Mouse (Mus musculus): Measurements from ENCODE around the gene Zbtb38. TPM values are rescaled to one million over a fixed set of nuclear protein-coding genes. Genes with fewer than 3 reads are reported as not detected.
A peak's percentile ranks its signal among the peaks of the same experiment; 100 is the strongest.

Zbtb38 gene
- total RNA-seq, 2 experiments from 2014 or later, result 60.0 to 97.3 TPM

DNA sequence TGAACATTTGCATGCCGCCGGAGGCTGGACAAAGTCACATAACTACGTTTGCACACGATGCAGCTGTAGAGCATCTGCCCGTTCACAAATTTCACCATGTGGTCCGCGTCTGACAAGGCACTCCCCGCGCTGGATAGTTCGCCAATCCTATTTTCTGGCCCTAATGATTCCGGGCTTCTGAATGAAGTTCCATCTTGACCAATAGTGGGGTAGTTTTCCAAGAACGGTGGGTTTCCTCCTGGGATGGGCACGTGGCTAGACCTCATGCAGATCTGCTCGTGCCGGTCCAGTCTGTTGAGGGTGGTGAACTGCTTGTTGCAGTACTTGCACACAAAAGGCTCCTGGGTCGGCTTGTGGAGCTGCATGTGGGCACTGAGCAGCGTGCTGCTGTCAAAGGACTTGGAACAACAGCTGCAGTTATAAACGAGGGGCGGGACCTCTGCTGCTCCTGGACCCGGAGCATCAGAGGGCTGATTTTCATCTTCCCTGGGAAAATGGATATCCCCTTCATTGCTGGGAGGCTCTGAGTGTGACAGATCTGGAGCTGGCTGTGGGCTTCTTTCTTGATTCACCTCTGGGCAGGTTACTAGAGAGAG is 64.9 kb downstream of the Zbtb38 start:
- peak in 1 of 2 experiments; percentile 17 for DNase-seq (ENCODE audit: low spot score in 2 of 2)

DNA sequence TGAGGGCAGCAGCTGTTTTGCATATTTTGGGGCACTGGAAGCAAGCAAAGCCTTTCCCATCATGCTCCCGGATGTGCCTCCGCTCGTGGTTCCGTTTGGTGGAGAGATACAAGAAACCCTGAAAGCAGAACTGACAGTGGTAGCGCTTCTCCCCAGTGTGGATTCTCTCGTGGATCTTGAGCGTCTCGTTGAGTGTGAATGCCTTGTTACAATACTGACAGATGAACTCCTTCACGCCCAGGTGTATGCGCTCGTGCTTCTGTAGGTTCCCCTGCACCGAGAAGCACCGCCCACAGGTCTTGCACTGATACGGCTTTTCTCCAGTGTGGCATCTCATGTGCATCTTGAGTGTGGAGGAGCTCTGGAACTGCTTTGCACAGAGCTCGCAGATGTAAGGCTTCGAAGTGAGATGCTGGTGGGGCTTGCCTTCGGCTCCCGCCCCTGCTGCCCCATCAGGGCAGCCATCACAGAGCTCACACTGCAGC is 67.0 kb downstream of the Zbtb38 start:
- DNase-seq (ENCODE audit: low spot score in 2 of 2), result peak in 1 of 2 experiments; percentile 19

DNA sequence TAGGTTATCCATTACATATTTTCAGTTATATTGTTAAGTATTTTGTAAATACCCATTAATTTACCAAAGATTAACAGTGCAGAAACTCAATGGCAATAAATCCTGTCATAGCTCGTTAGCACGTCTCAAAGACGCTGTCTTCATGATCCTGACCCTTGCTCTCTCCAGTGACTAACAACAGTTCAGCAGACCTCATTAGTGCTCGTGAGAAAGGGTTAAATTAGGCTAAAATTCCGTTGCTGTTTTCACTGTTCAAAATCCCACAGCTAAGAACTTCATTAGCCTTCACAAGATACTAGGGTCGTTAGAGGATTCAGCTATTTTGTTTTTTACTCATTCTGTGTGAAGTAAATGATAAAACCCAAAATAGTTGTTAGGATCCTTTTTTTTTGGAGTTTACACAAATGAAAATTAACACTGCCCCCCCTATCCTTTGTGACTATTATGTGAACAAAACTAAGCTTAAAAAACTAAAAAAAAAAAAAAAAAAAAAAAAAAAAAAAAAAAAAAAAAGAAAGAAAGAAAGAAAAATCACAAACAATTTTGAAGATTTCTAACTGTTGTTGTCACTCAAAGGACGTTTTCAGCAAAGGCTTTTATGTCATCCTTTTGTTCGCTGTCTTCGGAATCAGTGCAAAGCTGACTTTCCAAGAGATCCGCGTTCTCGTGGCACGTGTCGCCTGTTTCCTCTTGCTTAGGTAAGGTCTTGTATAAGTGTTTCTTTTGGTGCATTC is 67.6 kb downstream of the Zbtb38 start:
- DNase-seq (ENCODE audit: low spot score in 2 of 2), result no peak

DNA sequence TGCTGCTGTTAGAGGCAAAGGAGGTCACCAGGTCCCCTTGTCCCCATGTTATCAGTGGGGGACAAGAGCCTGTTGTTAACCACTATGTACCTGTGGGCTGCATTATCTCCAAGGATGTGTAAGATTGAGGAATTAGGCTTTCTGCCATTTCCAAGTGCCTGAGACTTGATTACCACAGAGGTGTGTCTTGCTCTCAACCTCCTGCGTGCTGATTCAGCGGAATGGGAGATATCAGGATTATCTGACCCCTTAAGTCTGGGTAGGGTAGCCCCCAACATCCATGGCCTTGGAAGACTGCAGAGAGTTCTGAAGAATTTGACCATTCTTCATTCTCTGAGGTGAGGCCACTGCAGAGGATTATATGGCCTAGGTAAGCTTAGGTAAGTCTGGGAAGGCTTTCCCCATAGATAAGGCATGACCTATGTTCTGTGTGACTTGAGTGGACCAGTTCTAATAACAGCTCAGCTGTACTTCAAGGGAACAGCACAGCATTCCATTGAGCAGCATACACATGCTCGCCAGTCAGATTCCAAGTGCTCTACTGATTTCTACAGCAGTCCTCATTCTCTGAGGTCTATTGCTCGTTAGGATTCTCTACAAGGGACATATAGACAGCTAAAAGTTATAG is 68.4 kb downstream of the Zbtb38 start:
- peak in 1 of 2 experiments; percentile 10 for DNase-seq (ENCODE audit: low spot score in 2 of 2)

DNA sequence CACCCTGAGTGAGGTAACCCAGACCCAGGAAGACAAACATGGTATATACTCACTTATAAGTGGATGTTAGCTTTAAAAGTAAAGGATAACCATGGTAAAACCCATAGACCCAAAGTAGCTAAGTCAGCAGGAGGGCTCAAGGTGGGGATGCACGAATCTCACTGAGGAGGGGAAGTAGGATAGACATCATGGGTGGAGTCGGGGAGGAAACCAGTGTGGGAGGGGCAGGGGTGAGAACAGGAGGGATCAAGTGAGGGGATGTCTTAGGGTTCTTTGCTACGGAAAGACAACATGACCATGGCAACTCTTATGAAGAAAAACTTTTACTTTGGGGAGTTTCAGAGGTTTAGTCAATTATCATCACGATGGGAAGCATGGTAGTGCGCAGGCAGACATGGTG is 74.0 kb downstream of the Zbtb38 start:
- no peak for DNase-seq (ENCODE audit: low spot score in 2 of 2)

DNA sequence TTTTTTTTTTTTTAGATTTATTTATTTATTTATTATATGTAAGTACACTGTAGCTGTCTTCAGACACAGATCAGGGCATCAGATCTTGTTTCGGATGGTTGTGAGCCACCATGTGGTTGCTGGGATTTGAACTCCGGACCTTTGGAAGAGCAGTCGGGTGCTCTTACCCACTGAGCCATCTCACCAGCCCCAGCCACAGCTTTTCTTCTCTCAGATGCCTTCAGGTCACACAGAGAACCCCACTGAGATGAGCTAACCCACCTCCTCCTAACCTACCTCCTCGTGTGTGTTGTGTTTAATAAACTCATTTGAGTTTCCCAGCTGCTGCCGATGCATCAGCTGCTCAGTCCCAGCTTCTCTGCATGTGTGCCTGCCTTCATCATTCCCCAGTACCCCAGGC is 74.9 kb downstream of the Zbtb38 start:
- peak in 1 of 2 experiments; percentile 13 for DNase-seq (ENCODE audit: low spot score in 2 of 2)

DNA sequence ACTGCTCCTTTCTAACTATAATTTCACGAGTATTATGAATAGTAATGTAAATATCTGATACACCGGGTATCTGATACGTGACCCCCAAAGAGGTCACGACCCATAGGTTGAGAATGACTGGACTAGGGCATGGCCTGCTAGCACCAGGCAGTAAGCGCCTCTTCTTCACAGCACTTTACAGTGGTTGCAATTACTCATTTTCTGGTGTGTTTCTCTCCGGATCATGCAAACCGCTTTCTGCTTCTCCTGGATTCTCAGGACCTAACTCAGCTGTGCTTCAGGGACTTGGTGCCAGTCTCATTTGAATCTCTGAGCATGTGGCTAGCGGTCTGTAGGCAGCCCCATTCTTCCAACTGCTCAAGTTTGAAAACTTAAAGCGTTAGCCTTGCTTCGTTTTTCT is 76.0 kb downstream of the Zbtb38 start:
- peak in 1 of 2 experiments; percentile 10 for DNase-seq (ENCODE audit: low spot score in 2 of 2)

DNA sequence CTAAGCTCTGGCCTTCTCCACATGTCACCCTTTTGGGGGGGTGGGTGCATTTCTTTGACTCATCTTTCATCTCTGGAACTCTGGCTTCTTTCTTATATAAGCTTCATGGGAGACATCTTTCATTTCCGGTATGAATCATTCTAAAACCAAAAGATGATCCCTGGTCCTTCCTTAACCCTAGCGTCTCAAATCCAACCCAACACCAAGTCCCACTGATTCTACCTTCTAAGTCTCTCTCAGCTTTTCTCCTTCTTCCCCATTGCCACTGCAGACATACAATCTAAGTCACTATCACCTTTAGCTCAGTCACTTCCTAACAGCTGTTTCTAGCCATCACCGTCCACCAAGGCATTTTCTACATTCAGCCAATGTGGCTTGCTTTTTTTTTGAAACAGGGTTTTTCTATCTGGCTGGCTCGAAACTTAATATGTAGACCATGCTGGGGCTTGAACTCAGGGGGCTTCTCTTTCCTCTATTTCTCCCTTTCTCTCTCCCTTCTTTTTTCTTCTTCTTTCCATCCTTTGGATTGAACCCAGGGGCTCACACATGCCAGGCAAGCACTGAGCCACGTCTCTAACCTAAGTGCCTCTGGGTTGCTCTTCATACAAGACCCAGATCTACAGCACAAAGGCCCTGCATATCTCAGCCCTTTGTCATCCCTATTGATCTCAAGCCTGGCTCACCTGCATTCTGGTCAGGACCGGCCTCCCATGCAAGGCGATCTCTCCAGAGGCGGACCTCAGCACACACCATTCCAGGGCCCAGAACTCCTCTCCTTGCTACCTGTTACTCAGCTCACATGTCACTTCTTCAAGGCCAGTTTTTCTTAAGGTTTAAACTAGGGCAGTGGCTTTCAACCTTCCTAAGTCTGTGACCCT is 76.6 kb downstream of the Zbtb38 start:
- DNase-seq (ENCODE audit: low spot score in 2 of 2), result no peak

DNA sequence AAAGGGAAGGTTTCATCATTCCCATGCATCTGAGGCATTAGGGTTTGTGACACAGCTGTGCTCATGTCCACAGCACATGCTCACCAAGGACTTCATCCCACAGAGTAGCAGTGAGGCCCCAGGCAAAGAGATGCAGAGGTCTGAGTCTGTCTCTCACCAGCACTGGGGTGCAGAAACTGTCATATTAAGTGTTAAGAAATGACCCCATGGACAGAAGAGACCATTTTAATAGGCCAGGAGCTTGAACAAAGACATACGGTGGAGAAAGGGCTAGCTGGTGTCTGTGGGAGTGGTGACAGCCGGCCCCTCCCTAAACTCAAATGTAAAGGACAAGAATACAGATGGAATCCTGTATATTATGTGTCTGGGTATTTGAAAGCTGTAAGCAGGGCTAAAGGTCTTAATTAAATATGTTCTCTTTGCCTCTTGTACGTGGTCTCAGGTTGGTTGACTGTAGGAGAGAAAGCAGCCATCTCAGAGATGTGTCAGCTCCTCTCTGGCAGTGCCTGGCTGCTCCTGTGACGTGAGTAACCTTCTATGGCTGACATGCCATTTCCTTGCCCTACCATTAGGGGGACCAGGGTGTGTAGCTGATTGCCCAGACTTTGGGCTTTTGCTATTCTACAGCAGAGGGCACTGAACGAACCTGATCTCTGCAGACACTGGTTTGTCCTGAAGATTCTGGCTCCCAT is 77.4 kb downstream of the Zbtb38 start:
- peak; percentile 18 to 34 for DNase-seq (ENCODE audit: low spot score in 2 of 2)

DNA sequence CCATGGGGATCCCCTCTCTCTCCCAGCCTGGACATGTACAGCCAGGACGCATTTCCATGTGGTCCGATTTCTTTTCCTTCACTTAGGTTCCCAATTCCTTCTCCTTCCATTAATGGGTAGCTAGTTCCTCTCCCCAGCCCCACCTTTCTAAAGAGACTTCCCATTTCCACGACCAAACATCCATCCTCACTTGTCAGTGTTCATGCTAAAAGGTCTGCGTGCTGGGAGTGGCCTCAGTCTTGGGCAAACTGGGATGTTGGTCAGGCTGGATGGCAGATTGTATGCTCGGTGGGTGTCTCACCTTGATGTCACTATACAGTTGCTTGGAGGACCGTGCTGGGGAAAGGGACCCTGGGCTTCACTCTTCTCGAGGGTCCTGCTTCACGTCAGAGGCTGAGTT is 78.3 kb downstream of the Zbtb38 start:
- peak in 1 of 2 experiments; percentile 15 for DNase-seq (ENCODE audit: low spot score in 2 of 2)

DNA sequence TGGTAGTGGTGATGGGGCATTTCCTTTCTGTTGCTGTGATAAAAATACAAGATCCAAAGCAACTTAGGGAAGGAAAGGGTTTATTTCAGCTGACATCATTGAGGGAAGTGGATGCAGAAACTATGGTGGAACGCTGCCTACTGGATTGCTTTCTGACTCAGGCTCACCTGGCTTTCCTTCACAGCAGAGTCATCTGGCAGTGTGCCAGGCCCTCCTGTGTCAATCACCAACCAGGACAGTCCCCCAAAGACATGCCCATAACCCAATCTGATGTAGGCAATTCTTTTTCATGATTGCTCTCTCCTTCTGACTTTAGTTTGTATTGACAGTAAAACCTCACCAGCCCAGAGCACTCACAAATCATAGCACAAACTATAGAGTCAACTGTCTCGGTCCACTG is 80.2 kb downstream of the Zbtb38 start:
- DNase-seq (ENCODE audit: low spot score in 2 of 2), result no peak

DNA sequence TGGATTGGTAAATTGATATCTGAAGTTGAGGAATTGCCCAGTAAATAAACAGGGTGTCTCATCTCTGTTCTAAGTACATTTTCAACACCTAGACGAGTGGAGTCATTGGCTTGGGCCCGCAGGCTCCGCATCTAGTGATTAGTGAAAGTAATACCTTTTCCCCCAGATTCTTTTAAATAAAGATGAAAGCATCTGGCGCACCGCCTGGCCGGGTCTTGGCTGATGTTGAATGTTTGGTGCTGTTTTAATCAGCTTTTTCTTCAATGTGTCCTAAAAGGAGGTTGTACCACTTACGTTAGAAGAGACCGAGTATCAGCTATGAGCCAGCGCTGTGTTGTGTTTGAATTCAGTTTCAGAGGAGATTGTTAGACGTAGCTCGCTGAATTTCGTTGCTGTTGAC is 81.4 kb downstream of the Zbtb38 start:
- DNase-seq (ENCODE audit: low spot score in 2 of 2), result no peak

DNA sequence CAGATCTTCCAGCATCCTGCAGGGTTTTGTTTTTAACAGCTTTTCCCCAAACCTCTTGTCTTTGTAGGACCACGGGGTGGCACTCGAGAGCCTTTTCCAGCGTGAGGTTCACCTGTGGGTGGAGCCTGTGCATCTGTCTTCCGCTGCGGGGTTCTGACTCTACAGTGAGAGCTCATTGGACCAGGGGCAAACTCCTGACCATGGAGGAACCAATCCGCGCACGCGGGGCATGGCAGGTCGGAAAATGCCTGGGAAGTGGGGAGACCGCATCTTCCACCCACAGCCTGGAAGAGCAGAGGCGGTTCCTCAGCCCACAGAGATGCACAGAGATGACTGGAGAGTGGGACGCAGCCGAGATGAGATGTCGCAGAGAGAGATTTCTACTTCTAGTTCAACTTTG is 82.8 kb downstream of the Zbtb38 start:
- peak; percentile 87 to 91 for DNase-seq (ENCODE audit: low spot score in 2 of 2)

DNA sequence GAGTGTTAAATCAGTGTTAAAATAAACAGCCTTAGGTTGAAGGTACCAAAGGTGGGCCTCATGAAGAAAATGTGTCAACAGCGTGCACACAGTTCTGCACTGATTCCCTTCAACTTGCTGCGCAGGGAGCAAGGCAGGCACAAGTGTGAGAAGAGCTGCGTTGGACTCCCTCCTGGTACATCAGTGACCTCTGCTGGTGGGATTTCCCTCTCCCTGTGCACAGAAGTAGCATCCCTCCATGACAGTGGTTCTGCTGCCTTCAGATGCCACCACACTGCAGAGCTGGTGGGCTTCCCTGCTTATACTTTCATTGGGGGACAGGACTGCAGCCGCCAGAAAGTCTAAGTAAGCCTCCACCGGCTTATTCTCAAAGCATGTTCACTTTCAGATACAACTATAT is 84.0 kb downstream of the Zbtb38 start:
- DNase-seq (ENCODE audit: low spot score in 2 of 2), result peak; percentile 56 to 59

DNA sequence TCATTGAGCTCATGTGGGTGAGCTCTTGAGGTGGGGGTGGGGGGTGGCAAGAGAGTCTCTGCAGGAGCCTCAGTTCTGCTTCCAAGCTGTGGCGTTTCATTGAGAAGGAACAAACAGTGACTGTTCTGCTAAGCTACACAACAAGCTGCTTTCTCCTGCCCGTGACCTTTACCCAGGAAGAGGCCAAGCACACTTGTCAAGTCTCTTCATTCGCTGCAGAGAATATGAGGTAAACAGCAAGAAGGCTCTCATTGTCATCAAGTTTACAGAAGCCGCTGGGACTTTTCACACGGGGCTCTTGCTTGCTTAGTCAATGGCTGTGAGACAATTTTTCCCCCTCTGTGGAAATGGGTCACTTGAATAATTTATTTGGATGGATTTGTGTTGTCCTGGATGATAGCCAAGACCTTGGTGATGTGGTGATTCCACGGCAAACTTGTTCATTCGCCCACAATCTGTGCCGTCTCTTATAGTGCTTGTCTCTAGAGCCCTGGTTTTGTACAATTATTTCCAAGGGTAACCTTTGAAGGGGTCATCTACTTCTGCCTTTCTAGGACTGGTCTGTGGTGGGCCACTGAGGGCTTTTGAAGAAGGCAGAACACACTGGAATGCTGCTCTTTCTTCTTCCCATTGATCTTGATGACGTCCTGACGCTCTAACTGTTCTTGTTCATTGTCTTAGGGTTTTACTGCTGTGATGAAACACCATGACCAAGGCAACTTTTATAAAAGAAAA is 92.0 kb downstream of the Zbtb38 start:
- peak in 1 of 2 experiments; percentile 33 for DNase-seq (ENCODE audit: low spot score in 2 of 2)

DNA sequence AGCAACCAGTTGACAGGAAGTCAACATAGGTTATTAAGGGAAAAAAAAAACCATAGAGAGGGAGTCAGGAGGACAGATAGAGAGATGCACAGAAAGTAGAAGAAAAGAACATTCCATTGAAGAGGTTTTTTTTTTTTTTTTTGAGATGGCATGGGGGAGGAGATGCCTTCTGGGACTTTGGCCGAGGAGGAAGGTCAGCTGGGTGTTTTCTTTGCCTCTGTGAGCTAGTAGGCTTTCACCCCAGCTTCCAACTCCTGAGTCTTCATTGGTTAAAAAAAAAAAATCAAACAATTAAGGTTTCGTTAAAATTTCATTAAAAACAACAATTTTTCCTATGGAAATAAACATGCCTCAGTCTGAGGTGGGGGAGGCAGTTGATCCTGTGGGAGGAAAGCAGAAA is 92.8 kb downstream of the Zbtb38 start:
- DNase-seq (ENCODE audit: low spot score in 2 of 2), result no peak

DNA sequence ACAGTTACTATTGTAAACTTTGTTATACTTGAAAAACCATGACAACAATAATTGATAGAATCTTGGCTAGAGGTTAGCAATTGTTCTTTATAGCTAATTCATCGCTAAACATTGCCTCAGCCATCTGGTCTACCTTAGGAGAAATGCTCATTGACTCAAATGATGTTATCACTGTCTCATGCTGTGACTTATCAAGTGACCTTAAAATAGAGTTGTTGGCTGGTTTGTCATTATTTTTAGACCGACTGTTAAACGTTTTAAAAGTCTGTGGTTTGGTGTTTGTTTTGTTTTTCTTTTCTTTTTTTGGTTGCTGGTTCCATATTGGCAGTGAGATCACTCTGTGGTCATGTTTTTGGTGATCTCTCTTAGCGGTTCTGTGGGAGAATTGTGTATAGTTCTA is 99.1 kb downstream of the Zbtb38 start:
- no peak for DNase-seq (ENCODE audit: low spot score in 2 of 2)

DNA sequence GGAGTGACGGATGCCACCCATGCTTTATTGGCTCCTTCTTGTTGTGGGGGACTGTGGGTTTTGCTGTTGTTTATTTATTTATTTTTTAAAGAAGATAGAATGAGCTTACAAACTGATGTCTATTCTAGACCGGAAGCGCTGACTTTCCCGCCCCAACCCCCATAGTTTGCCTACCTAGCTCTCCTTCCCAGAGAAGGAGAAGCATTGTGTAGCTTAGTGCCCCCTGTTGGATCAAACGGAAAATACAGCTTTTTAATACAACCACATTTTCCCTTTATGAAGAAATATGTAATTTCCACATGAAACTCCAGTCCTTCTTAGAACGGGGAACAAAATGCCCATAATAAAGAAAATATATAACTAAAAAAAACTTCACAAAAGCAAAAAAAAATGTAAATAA is 99.9 kb downstream of the Zbtb38 start:
- DNase-seq (ENCODE audit: low spot score in 2 of 2), result no peak

DNA sequence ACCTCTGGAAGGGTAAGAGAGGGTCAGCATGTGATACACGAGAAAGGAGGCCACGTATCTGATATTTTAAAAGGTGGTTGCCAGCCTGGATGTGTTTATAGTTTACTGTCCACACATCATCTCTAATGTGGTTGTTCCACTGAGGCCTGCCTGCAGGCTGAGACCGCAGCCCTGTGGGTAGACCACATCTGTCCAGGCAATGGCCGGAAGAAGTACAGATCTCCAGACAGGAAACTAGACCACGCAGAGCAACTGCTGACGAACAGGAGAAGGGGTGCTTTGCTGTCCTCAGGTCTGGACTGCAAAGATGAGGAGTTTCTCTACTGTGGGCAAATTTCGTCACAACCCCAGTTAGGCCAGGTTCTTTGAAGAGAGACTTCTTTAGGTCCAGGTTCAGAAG is 101.8 kb downstream of the Zbtb38 start:
- DNase-seq (ENCODE audit: low spot score in 2 of 2), result no peak

DNA sequence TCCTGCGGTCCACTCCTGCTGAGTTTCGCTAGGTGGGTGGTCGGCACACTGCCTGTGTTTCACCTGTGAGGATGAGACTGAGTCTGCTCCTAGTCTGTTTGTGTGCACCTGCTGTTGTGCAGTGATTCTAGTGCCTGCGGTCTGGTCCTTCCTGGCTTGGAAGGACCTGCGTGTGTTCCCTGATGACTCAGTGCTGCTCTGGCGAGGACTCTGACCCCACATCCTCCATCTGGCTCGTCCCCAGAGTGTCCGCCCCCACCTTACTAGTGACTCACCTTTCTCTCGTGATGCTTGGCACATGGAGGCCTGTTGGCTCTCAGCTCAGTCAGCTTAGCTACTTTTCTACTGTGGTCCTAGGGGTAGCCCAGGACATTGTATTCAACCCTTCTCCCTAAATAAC is 102.7 kb downstream of the Zbtb38 start:
- peak in 1 of 2 experiments; percentile 49 for DNase-seq (ENCODE audit: low spot score in 2 of 2)
